Mouse (Mus musculus): ENCODE data around the gene Ube2s. TPM values are rescaled to one million over a fixed set of nuclear protein-coding genes. Genes with fewer than 3 reads are reported as not detected.

Gene Ube2s
- total and polyA plus RNA-seq, 3 experiments = 341 to 740 TPM; not detected in 1

GRCm38 (mm10) chr7:4859418-4859978 is 47.1 kb upstream of the Ube2s start:
- H3K4me3 ChIP-seq (ENCODE audit: control insufficient read depth in 1 of 2, insufficient read depth in 1 of 2, low read depth in 2 of 2, low read length in 2 of 2) = no peak overlapping the region
- H3K27me3 ChIP-seq (ENCODE audit: control insufficient read depth in 1 of 2, insufficient read depth in 2 of 2, low read length in 2 of 2) = no peaks in the 10 kb centered on the region; a peak in 1 of 4 replicates
- H3K79me2 ChIP-seq (ENCODE audit: control insufficient read depth, insufficient read depth, low read length, poor library complexity) = no peaks in the 10 kb centered on the region
- H3K4me1 ChIP-seq (ENCODE audit: control insufficient read depth in 1 of 2, insufficient read depth in 2 of 2, low read length in 2 of 2) = 0 out of 4 replicates have a peak, but pooled peaks cover 0 to 2% of the 10 kb centered on the region in 2 experiments
- no peak overlapping the region for H3K9ac ChIP-seq (ENCODE audit: control insufficient read depth, low read depth, low read length, poor library complexity, severe bottlenecking)
- TF ChIP-seq ELF1 (IDR thresholded peaks at IDR 0.05; ENCODE audit: low read depth, low read length) = no peak
- no peak for TF ChIP-seq USF2 (IDR thresholded peaks at IDR 0.05; ENCODE audit: borderline replicate concordance in 1 of 2, insufficient read depth in 1 of 2, low read depth in 1 of 2, low read length in 2 of 2)
- no peak for TF ChIP-seq ZMIZ1 (IDR thresholded peaks at IDR 0.05; ENCODE audit: low read depth, low read length)
- TF ChIP-seq MAZ (IDR thresholded peaks at IDR 0.05; ENCODE audit: low read depth, low read length) = no peak
- TF ChIP-seq SIN3A (IDR thresholded peaks at IDR 0.05; ENCODE audit: low read length) = no peak
- TF ChIP-seq POLR2AphosphoS2 (IDR thresholded peaks at IDR 0.05; ENCODE audit: low read length) = no peak
- TF ChIP-seq UBTF (IDR thresholded peaks at IDR 0.05; ENCODE audit: borderline replicate concordance, insufficient read depth, low read depth, low read length) = no peak
- TF ChIP-seq HCFC1 (IDR thresholded peaks at IDR 0.05; ENCODE audit: low read depth, low read length) = no peak
- no peak for TF ChIP-seq TBP (IDR thresholded peaks at IDR 0.05; ENCODE audit: low read depth, low read length)
- TF ChIP-seq MEF2A (IDR thresholded peaks at IDR 0.05; ENCODE audit: extremely low read depth, insufficient replicate concordance, low read depth, low read length, poor library complexity, severe bottlenecking) = no peak
- no peak for TF ChIP-seq ZNF384 (IDR thresholded peaks at IDR 0.05; ENCODE audit: low read depth, low read length)
- no peak for TF ChIP-seq CHD1 (IDR thresholded peaks at IDR 0.05; ENCODE audit: low read depth, low read length)
- TF ChIP-seq CTCF (IDR thresholded peaks at IDR 0.05 in 2 of 3, conservative IDR thresholded peaks at IDR 0.05 in 1 of 3; ENCODE audit: control insufficient read depth in 1 of 3, insufficient read depth in 1 of 3, low read depth in 2 of 3, low read length in 3 of 3, poor library complexity in 1 of 3, severe bottlenecking in 1 of 3) = no peak
- TF ChIP-seq MAX (IDR thresholded peaks at IDR 0.05; ENCODE audit: low read length) = no peak
- no peak for TF ChIP-seq MYC (IDR thresholded peaks at IDR 0.05; ENCODE audit: low read depth, low read length)
- no peak for TF ChIP-seq ETS1 (IDR thresholded peaks at IDR 0.05; ENCODE audit: low read depth, low read length)
- TF ChIP-seq CHD2 (IDR thresholded peaks at IDR 0.05; ENCODE audit: low read length) = no peak
- no peak for DNase-seq (ENCODE audit: low read depth, low spot score)
- no peak overlapping the region for H3K27ac ChIP-seq (ENCODE audit: control insufficient read depth, low read depth, low read length)
- H3K36me3 ChIP-seq (ENCODE audit: control insufficient read depth in 1 of 2, insufficient read depth in 2 of 2, low read length in 2 of 2) = no peaks in the 10 kb centered on the region
- H3K9me3 ChIP-seq (replicated peaks; ENCODE audit: insufficient read depth, low read length) = no peaks in the 10 kb centered on the region

GRCm38 (mm10) chr7:4857321-4857720 is 44.9 kb upstream of the Ube2s start:
- Histone ChIP-seq H3K27me3 (ENCODE audit: control insufficient read depth in 1 of 2, insufficient read depth in 2 of 2, low read length in 2 of 2) (no peaks in the 10 kb centered on the region; a peak in 1 of 4 replicates), H3K79me2 (ENCODE audit: control insufficient read depth, insufficient read depth, low read length, poor library complexity) (no peaks in the 10 kb centered on the region), H3K9me3 (replicated peaks; ENCODE audit: insufficient read depth, low read length) (no peaks in the 10 kb centered on the region), H3K9ac (ENCODE audit: control insufficient read depth, low read depth, low read length, poor library complexity, severe bottlenecking) (no peak overlapping the region), H3K27ac (ENCODE audit: control insufficient read depth, low read depth, low read length) (no peak overlapping the region), H3K4me1 (ENCODE audit: control insufficient read depth in 1 of 2, insufficient read depth in 2 of 2, low read length in 2 of 2) (0 out of 4 replicates have a peak, but pooled peaks cover 0 to 2% of the 10 kb centered on the region in 2 experiments), H3K36me3 (ENCODE audit: control insufficient read depth in 1 of 2, insufficient read depth in 2 of 2, low read length in 2 of 2) (no peaks in the 10 kb centered on the region), H3K4me3 (ENCODE audit: control insufficient read depth in 1 of 2, insufficient read depth in 1 of 2, low read depth in 2 of 2, low read length in 2 of 2) (no peak overlapping the region)
- no peak for DNase-seq (ENCODE audit: low read depth, low spot score)
- TF ChIP-seq ZC3H11A (IDR thresholded peaks at IDR 0.05; ENCODE audit: low read depth, low read length) = no peak
- no peak for TF ChIP-seq ZKSCAN1 (IDR thresholded peaks at IDR 0.05; ENCODE audit: low read depth, low read length)
- TF ChIP-seq E2F4 (IDR thresholded peaks at IDR 0.05; ENCODE audit: borderline replicate concordance, low read depth, low read length) = no peak

Data from MEL (cell line).